Mouse (Mus musculus) macrophage (primary cell): ENCODE results near the gene Ccdc28b. TPM values are rescaled to one million over a fixed set of nuclear protein-coding genes. Genes with fewer than 3 reads are reported as not detected.

Source experiments
- H3K27ac ChIP-seq: fragments of 350-480 bp; formaldehyde crosslinking; 2 replicates; pipeline ENCODE4 v1.9.0; 2021
- H3K36me3 ChIP-seq: fragments of 350-480 bp; formaldehyde crosslinking; 2 replicates; pipeline ENCODE4 v1.9.0; 2021; ENCODE audit errors: inconsistent target
- H3K4me3 ChIP-seq: fragments of 350-480 bp; formaldehyde crosslinking; 2 replicates; pipeline ENCODE4 v1.9.0; 2021; ENCODE audit errors: inconsistent target
- H3K79me2 ChIP-seq: fragments of 350-480 bp; formaldehyde crosslinking; 2 replicates; pipeline ENCODE4 v1.9.0; 2021; ENCODE audit errors: inconsistent target
- WGBS: methylation state at CpG from one replicate; pipeline ENCODE4 v1.1.7; 2026; ENCODE audit warnings: inconsistent platforms; ENCODE audit not compliant: missing documents; 5-methylcytosine and 5-hydroxymethylcytosine counted together
- polyA plus RNA-seq: library from polyadenylated mRNA; stranded (reverse); fragments of 250-400 nt; gene quantifications from 3 replicates; pipeline ENCODE4 v1.2.4, GENCODE M21; 2018; ENCODE audit warnings: inconsistent platforms
- total RNA-seq, 78 experiments: library from RNA; depleted of rRNA; stranded (reverse); fragments of 250-400 nt; gene quantifications; 1 replicate in 9 of 78; 2 replicates in 24 of 78; 3 replicates in 43 of 78; 4 replicates in 2 of 78; pipeline ENCODE4 v1.2.4; 2018; ENCODE audit warnings: inconsistent platforms in 56 of 78

Ccdc28b gene
- 10 to 100 TPM in 19 of 26 experiments, 1 to 10 TPM in 7; 4.0 to 65.0 (median 29.8) TPM for total RNA-seq (2018; cell fraction: chromatin; rRNA removed)
- total RNA-seq (2018; cell fraction: cytosol; rRNA removed), result 10 to 100 TPM in 21 of 26 experiments, 1 to 10 TPM in 5; 2.6 to 21.6 (median 14.1) TPM
- 10 to 100 TPM in 22 of 26 experiments, 1 to 10 TPM in 4; 3.8 to 61.2 (median 22.1) TPM for total RNA-seq (2018; cell fraction: nucleus; rRNA removed)
- polyA plus RNA-seq, result 12.7 to 15.3 TPM (median 14.1 TPM) in 3 replicates

DNA sequence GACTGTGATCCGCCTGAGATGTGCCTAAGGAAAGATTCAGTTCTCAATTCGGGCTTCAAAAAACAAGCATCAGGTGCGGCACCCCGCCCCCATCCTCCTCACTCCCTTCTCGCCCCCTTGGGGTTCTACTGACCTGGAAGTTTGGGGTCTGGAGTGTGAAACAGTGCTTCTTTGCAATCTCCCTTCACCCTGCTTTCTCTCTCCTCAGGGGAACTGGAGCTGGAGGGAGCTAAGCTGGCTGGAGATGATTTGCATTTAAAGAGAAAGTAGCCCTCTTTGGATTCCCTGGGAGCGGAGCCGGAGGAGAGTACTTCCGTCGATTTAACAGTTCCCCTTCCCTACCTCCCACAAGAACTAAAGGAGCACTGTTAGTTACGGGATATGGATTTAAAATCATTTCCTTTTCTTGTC, at the start of gene Ccdc28b:
TSS of gene Ccdc28b (minus strand) at position 267 of the 411 bp plus-strand sequence.
- Histone ChIP-seq H3K27ac (peak within 1 kb of the TSS; percentile 90), H3K4me3 (peak within 1 kb of the TSS; percentile 89), H3K79me2 (peaks cover 18% of the 10 kb centered on the region), H3K36me3 (peaks cover 18% of the 10 kb centered on the region; the same call in 1 of the 2 replicates)
- WGBS, result 0% methylated on average over 10 of the region's 10 CpGs

DNA sequence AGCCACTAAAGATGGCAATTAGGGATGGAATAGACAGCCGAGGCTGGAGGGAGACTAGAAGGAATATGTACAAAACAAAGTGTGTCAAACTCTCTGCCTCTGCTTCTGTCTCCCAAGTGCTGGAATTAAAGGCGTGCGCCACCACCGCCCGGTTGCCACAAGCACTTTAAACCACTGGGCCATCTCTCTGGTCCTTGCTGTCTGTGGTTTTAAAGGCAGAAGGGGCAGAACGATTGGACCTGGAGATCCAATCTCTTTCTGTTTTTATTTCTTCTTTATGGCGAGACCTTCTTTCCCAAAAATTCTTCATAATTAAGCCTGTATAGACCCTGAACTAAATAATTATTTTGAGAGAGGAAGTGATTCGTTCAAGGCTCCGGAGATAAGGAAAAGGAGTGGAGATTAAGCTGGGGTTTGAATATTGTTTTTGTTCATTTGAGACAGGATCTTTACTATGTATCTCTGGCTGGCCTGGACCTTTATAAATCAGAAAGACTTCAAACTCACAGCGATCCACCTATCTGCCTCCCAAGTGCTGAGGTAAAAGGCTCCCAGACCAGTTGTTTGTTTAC, 49.2 kb upstream of the Ccdc28b start:
- peaks cover 41% of the 10 kb centered on the region for H3K79me2 ChIP-seq
- WGBS, result 3% methylated on average over 10 of the region's 10 CpGs
- peak overlapping the region; percentile 72 for H3K27ac ChIP-seq
- H3K4me3 ChIP-seq, result peak overlapping the region; percentile 94
- H3K36me3 ChIP-seq, result no peaks in the 10 kb centered on the region; the same call in 1 of the 2 replicates

DNA sequence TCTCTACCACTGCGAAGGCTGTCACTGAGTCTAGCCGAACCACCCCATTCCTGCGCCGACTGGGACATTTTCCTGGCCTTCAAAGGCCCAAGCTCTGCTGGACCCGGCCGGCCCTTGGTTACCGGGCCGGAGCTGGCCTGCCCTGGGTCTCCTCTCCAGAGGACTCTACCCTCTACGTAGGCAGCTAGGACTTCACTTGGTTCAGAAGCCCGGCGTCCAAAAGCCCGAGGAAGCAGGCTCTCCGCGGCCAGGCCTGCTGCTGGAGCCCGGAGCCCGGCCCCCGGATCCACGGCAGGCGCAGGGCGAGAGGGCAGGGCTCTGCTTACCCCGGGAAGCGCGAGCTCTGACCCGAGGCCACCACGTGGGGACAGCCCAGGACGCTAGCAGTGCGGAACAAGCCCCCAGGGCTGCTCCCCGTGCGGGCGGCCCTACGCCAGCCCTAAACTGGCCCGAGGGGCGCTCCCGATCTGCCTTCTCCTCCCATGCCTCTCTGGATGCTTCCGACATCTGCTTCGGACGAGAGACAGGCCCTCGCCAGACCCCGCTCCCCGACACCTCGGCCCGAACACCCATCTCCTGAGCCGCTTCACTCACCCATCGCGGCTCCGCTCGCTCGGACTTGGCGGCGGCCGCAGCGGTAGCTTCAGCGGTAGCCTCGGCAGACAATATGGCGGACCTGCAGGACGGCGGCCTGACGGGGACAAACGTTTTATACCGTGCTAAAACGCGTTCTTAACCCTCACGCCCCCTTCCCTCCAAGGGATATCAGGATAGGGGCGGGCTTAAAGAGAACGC, 48.5 kb upstream of the Ccdc28b start, which contains the start of gene Kpna6:
TSS of gene Kpna6 (minus strand) at position 685 of the 795 bp plus-strand sequence.
- WGBS, result under 1% methylated on average over 65 of the region's 65 CpGs
- Histone ChIP-seq H3K4me3 (peak within 1 kb of the TSS; percentile 94), H3K27ac (peak within 1 kb of the TSS; percentile 72), H3K79me2 (peaks cover 48% of the 10 kb centered on the region), H3K36me3 (no peaks in the 10 kb centered on the region)

DNA sequence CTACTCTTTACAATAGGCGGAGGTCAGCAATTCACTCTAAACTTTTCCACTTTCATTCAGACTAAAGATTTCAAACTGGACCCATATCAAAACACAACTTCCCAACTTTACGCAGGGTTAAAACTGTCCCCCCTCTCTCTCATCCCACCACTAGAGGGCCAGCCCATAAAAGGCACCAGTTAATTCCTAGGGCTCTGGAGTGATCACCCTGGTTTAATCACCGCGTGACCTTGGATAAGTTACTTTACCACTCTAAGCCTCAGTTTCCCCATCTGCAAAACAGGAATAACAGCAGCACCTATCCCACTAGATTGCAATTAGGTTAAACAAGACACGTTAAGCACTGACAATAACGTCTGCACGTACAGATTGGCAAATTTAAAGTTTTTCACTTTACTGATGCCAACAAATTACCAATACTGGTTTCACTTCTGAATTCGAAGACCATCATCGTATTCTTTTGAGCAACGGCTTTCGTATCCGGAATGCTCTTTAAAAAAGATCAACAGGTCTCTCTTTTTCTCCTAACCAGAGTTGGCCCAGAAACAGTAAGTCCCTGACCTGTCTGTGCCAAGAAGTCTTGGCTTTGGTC, 47.8 kb upstream of the Ccdc28b start:
- 9% methylated on average over 12 of the region's 12 CpGs for WGBS

DNA sequence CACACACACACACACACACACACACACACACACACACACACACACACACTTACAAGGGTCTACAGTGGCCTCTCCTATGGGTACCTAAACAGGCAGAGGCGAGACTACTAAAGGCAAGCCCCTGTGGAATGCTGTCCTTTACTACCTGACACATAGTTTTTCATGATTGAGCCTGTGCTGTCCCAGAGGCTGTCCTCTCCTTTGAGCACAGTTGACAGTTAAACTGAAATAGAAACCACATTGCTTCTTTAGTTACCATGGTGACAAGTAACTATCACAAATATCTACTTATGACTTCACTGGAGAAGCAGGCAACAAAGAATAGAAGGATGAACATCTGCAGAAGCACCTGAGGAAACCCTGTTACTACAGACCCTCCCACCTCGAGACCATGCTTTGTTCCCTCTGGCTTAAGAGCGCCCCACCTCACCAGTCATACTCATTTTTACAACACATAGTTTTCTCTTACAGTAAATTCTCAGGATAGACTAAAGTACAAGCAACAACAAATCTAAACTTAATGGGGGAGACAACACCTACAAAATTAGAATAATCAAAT, 38.6 kb upstream of the Ccdc28b start:
- peaks cover 40% of the 10 kb centered on the region for H3K36me3 ChIP-seq

More for the DNA sequence above, 47.8 kb upstream of the Ccdc28b start:
- peak overlapping the region; percentile 72 for H3K27ac ChIP-seq
- H3K36me3 ChIP-seq, result no peaks in the 10 kb centered on the region; the same call in 1 of the 2 replicates
- peak overlapping the region; percentile 94 for H3K4me3 ChIP-seq
- H3K79me2 ChIP-seq, result peaks cover 55% of the 10 kb centered on the region

DNA sequence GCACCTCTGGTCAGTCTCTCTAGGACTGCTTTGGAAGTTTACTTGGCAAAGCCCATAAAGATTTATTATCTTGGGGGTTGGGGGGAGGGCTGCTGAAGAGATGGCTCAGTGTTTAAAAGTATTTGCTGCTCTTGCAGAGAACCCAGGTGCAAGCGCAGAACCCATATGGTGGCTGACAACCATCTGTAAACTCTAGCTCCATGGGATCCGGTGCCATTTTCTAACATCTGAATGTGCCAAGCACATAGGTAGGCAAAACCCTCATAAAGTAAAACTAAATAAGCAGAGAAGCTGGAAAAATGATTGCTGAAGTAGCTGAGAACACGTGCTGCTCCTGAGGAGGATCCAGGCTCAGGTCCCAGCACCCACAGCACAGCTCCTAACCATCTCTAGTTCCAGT, 37.8 kb upstream of the Ccdc28b start:
- H3K4me3 ChIP-seq, result no peak overlapping the region
- H3K79me2 ChIP-seq, result peaks cover 54% of the 10 kb centered on the region
- WGBS, result 98% methylated on average over 3 of the region's 3 CpGs
- no peak overlapping the region for H3K27ac ChIP-seq
- H3K36me3 ChIP-seq, result peaks cover 48% of the 10 kb centered on the region

More for the DNA sequence above, 38.6 kb upstream of the Ccdc28b start:
- Histone ChIP-seq H3K27ac (no peak overlapping the region), H3K4me3 (no peak overlapping the region), H3K79me2 (peaks cover 61% of the 10 kb centered on the region)
- WGBS, result 89% methylated on average over 3 of the region's 3 CpGs

DNA sequence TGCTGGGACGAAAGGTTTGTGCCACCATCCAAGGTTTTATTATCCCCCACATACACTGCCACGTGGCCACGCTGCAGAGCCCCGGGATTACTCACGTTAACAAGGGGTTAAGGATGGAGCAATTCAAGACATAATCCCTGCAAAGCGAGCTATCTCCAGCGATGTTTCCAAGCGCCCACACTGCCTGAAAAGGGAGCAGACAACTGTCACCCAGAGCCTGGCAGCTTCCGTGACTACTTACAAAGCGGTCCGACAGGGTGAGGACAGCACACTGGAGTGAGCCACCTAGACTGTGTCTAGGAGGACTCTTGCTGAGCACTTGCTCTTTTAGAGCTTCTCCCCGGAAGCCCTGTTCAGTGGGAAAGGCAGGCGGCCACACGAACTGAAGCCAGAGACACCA, 31.0 kb upstream of the Ccdc28b start:
- H3K27ac ChIP-seq, result no peak overlapping the region
- no peaks in the 10 kb centered on the region for H3K79me2 ChIP-seq
- no peak overlapping the region for H3K4me3 ChIP-seq
- WGBS, result 96% methylated on average over 14 of the region's 14 CpGs
- peaks cover 94% of the 10 kb centered on the region for H3K36me3 ChIP-seq

DNA sequence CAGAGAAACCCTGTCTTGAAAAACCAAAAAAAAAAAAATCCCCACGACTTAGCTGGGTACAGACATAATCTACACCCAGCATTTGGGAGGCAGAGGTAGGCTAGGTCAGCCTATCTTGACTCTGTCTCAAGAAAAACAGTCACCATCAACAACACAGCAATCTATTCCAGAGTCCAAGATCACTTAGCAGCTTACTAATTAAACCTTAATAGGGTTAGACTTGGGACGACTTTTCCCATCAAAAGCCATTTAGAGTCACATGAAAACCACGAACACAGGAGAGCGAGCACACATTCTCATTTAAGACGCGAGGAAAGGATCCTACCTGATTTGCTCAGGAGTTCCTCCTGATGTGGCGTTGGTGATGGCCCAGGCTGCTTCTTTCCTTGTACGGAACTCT, 26.6 kb upstream of the Ccdc28b start:
- WGBS, result 91% methylated on average over 8 of the region's 8 CpGs

DNA sequence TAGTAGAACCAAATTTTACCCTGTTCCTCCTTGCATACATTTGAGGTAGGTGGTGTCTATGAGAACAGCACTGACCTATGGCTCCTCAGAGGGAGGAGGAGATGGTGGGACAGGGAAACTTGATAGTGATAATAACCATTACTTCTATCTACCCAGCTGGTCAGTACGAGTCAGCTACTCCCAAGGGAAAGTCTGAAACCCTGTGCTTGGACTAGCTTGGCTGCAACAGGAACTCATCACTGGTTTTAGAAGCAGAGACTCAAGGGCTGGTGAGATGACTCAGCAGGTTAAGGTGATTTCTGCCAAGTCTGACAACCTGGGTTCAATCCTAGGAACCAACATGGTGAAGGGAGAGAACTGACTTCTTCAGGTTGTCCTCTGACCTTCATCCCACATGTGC, 24.9 kb upstream of the Ccdc28b start:
- 92% methylated on average over 1 of the region's 1 CpGs for WGBS
- Histone ChIP-seq H3K36me3 (peaks cover 70% of the 10 kb centered on the region), H3K4me3 (no peak overlapping the region), H3K79me2 (no peaks in the 10 kb centered on the region), H3K27ac (no peak overlapping the region)

More for the DNA sequence above, 26.6 kb upstream of the Ccdc28b start:
- H3K4me3 ChIP-seq, result no peak overlapping the region
- no peaks in the 10 kb centered on the region for H3K79me2 ChIP-seq
- no peak overlapping the region for H3K27ac ChIP-seq
- H3K36me3 ChIP-seq, result peaks cover 87% of the 10 kb centered on the region

DNA sequence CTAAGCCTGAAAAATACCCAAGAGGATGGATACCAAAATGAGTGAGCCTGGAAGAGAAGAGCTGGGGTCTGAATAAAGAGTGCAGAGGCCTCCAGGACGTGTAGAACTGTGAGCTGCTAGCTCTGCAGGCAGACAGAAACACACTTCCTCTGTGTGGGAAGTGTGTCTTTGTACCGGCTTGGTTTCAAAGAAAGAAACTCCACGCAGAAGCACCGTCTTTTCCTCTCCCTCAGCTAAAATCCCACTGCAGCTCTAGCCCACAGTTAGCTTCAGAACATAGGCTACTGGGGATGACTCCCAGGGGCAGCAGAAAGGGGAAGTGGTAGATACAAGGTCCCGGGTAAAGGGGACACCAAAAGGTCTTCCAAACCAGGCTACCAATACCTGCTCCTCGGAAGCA, 21.5 kb upstream of the Ccdc28b start:
- Histone ChIP-seq H3K36me3 (peaks cover 39% of the 10 kb centered on the region), H3K27ac (no peak overlapping the region)
- 58% methylated on average over 6 of the region's 6 CpGs for WGBS

DNA sequence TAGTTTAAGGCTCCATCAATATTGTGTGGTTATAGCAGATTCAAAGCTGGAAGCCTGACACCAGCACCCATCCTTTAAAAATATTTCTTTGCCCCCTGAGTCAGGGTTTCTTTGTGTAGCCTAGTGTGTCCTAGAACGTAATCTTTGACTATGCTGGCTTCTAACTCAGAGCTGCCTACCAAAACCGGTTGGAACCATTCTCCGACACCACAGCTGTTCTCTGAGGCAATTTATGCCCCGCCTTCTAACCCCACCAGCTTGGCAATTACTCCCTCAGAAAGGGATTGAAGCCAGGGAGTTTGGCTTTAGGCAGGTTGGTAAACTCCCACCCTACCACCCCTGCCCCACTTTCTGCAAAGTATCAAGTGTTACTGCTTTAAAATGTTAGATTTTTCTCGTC, 18.0 kb upstream of the Ccdc28b start:
- 86% methylated on average over 5 of the region's 5 CpGs for WGBS
- Histone ChIP-seq H3K27ac (no peak overlapping the region), H3K79me2 (peaks cover 29% of the 10 kb centered on the region), H3K4me3 (no peak overlapping the region), H3K36me3 (peaks cover 19% of the 10 kb centered on the region)

More for the DNA sequence above, 21.5 kb upstream of the Ccdc28b start:
- H3K4me3 ChIP-seq, result no peak overlapping the region
- H3K79me2 ChIP-seq, result no peaks in the 10 kb centered on the region

DNA sequence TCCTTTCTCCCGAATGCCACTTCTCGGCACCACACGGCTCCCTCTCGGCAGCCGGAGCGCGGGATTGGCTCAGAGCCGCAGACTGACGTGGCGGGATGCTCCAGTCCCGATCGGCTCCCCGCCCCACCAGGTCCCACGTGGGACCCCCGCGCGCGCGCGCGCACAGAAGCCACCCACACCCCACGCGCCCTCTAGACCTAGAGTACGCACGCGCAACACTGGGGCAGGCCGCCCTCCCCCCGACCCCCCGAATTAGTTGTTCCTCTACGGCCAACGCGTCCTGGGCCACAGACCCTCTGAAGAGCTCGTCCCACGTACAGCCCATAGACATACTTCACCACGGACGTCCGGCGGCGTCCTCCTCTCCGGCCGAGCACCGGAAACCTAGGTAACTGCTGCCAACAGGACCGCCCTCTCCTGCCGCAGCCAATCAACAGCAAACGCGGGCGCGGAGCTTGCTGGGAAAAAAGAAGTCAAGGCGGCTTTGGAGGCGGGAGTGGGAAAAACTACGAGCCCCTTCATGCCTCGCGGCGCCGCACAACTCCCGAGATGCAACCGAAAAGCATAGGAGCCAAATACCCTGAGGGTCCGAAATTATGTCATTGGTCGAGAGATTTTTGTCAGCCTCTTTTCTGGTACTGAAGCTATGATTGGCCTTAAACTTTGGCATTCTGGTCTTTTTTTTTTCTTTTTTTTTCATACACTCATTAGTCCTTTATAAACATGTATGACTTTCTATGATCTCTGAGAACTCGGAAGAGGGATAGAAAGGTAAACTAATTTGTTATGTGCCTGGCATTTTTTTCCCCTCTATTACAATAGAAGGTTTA, 17.1 kb upstream of the Ccdc28b start, which contains the start of gene Txlna:
TSS of gene Txlna (minus strand) at position 428 of the 830 bp plus-strand sequence.
- Histone ChIP-seq H3K27ac (peak within 1 kb of the TSS; percentile 84), H3K36me3 (peaks cover 21% of the 10 kb centered on the region), H3K79me2 (peaks cover 34% of the 10 kb centered on the region), H3K4me3 (peak within 1 kb of the TSS; percentile 68)
- WGBS, result under 1% methylated on average over 59 of the region's 60 CpGs

DNA sequence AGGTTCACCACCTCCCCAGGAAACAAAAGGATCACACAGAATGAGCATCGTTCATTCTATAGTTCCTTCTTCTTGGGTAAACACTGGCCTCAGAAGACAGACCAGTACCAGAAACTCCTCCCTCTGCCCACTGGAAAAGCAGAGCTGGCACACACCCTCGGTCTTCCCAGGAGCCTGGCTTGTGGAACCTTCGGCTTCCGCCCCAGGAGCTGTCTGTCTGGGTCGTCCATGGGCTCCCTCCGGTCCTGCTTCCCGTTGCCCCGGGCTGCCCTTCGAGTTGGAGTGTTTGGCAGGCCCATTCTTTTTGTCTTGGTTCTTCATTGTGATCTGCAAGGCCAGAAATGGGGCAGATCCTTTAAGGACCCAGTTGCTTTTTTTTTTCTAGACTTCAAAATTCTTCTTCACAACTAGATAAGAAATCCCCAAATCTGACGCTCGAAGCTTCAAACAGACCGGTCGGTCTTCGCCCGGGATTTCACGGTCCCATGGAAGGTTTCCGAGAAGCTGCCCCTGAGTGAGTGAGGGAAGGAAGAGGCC, 16.4 kb upstream of the Ccdc28b start:
- Histone ChIP-seq H3K27ac (peak overlapping the region; percentile 84), H3K36me3 (peaks cover 28% of the 10 kb centered on the region), H3K4me3 (peak overlapping the region; percentile 68), H3K79me2 (peaks cover 34% of the 10 kb centered on the region)
- 2% methylated on average over 15 of the region's 17 CpGs for WGBS
